Mouse (Mus musculus) small intestine, adult 10 weeks (tissue): Measurements from ENCODE around the gene Cpt1a. TPM values are rescaled to one million over a fixed set of nuclear protein-coding genes. Genes with fewer than 3 reads are reported as not detected.

Source experiments
- polyA plus RNA-seq: library from polyadenylated mRNA; stranded (reverse); fragments of 350-450 nt; fragmentation: Illumina TruSeq; extraction: RNeasy Lipid Tissue Mini Kit (QIAGEN cat#74804); gene quantifications from one replicate; pipeline ENCODE4 v1.2.3, GENCODE M21; 2014; ENCODE audit warnings: low replicate concordance

Gene Cpt1a
- polyA plus RNA-seq, result 47.2 TPM

GRCm38 (mm10) chr19:3322261-3322969 lies at the start of gene Cpt1a:
TSS of gene Cpt1a (plus strand) at chr19:3322334.

GRCm38 (mm10) chr19:3282572-3283467 lies 39.3 kb upstream of the Cpt1a start, which contains the start of the genes Mrpl21 and Ighmbp2:
TSS of gene Mrpl21 (plus strand) at chr19:3282901.
TSS of gene Ighmbp2 (minus strand) at chr19:3283017.

GRCm38 (mm10) chr19:3388629-3389057 lies 66.5 kb downstream of the Cpt1a start, which contains the start of gene Tesmin:
TSS of gene Tesmin (plus strand) at chr19:3388857.

GRCm38 (mm10) chr19:3414268-3414733 lies 92.2 kb downstream of the Cpt1a start, which contains the start of gene Gal:
TSS of gene Gal (minus strand) at chr19:3414544.

Other genes starting within 250 kb of the Cpt1a start
- 50.5 TPM for gene Mrpl21, start 39.4 kb upstream of the Cpt1a start, polyA plus RNA-seq
- 0.30 TPM for gene Ighmbp2, start 39.3 kb upstream of the Cpt1a start, polyA plus RNA-seq
- not detected for gene Tesmin, start 66.5 kb downstream of the Cpt1a start, polyA plus RNA-seq
- gene Gal, start 92.2 kb downstream of the Cpt1a start, polyA plus RNA-seq, result 3.3 TPM